Mouse (Mus musculus): ENCODE data around the gene Col23a1.
"Not testable (repeated sequence)": the region's sequence is repeated elsewhere in the genome, so short reads cannot be mapped to it uniquely, and the experiment has no call there.

Gene Col23a1

DNA sequence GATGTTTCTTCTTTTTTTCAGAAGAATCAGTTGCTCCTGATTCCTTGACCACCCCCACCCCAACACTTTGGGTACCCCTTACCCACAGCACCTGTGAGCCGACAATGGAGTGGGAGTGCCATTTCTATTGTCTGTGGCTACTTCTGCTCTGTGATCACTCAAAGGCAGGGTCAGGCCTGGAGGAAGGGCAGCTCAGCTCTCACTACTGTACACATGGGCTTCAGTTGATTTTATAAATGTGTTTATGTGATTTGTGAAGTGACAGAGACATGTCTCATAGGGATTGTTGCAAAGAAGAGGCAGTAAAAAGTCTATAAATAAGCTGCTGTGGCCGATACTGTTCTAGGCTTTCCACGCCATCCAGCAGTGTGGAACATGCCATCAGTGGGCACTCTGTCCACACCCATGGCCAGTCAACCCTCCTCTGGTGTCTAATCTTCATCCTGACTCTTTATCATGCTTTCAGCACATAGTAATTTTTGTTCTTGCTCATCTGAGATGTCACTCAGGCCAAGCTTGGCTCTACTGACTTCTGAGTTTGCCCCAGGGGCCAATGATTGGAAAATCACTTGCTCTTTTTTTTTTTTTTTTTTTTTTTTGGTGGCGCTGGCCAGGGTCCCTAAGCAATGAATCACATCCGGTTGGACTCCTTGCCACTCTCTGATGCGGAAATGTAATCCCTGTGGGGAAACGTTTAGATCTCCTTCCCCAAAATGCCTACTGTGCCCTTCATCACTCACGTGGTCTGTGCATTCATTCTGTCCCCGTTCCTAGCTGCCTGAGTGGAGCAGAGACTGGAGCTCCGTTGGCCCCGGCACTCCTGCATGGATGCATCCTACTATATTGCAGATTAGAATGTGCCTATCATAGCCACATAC, 40.4 kb downstream of the Col23a1 start:
- no peak for DNase-seq

DNA sequence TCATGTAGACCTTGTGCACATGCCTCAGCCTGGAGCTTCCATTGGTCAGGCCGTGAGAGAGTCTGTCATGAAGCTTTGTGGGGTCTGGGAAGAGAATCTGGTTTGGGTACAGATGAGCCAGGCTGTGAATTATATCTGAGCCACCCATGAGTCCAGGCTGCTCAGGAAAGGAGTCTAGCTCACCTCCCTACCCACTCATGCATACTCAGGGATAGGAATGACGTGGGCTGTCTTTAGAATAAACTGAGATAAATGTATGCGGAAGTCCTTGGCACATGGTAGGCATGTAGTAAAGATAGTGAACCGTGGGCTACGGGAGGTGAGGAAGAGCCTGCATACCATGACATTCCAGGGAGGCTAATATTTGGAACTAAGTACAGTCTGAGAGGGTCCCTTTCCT, 44.3 kb downstream of the Col23a1 start:
- no peak for DNase-seq

DNA sequence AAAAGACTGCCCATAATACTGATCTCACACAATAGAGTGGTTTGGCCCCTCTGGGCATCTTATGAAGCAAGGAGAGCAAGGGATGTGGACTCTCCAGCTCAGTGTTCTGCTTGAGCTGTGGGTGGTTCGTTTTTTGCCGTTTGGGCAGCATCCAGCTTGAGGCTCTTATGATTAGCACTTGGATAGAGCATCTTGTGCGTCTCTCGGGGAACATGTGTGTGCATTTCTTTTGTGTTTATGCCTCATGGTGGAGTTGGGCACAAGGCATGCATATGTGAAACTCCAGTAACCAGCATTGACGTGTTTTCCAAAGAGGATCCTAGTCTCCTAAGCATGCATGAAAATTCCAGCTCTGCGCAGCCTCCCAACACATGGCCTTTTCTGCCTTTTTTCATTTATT, 47.9 kb downstream of the Col23a1 start:
- no peak for DNase-seq

DNA sequence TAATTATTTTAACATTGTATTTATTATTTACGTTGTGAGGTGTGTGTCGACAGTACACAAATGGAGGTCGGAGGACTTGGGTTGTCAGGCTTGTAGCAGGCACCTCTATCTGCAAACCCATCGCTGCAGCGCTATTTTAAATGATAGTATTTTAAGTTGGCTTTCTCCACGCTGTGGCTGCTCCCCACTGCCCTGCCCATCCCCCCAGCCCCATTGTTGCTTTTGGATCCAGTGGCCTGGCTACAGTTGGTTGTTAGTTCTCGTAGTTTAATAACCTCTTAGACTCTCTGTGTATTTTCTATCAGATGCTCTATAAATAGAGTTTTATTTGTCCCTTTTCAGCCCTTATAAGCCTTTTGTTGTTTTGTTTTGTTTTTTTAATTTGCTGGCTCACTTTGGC, 48.7 kb downstream of the Col23a1 start:
- no peak for DNase-seq

DNA sequence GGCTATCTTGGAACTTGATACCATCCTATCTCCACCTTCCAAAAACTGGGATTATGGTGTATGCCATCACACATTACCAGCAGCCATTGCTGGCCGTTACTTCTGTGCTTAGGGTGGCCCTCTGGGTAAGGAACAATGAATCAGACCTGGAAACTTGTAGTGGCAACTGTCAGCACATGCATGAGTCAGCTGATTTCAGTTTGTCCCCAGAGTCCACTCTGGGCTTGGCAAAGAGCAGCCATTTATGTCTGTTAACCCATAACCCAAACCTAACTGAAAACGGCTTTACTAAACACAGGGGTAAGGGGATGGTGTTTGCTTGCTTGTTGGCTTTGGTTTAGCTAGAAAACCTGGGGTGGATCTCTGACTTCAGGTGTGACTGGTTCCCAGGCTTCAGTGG, 51.4 kb downstream of the Col23a1 start:
- no peak for DNase-seq

DNA sequence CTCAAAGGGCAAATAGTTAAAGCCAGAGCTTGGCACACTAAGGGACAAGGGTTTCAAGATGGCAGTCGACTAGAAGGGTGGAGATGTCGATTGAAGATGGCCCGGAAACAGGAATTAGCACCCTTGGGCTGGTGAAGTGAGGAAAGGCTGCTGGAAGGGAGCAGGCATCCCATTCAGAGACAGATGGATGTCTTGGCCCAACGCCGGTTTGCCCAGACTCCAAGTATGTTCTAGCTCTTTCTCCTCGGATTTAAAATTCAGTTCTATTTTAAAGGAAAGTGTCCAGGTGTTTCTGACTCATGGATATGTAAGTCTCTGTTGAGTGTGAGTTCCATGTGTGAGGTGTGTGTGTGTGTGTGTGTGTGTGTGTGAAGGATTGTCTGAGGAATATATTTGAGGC, 53.1 kb downstream of the Col23a1 start:
- DNase-seq, result peak; percentile 73 to 75

DNA sequence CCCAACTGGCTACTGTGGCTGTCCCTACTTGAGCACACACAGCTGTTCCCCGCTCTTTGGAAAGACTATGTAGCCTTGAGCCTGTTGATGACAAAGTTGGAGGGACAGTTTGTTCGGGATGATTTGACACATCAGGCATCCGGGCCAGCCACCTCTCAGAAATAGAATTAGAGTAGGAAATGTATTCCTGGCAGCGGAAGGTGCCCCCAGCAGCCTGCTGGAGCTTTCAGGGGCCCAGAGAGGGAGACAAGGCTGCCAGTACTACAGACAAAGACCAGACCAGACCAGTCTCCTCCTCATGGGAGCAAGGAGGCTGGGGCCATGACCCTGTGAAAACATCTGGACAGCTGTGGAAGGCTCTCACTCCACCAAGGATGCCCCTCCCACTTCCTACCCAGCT, 53.6 kb downstream of the Col23a1 start:
- peak in 1 of 2 experiments; percentile 17 for DNase-seq

DNA sequence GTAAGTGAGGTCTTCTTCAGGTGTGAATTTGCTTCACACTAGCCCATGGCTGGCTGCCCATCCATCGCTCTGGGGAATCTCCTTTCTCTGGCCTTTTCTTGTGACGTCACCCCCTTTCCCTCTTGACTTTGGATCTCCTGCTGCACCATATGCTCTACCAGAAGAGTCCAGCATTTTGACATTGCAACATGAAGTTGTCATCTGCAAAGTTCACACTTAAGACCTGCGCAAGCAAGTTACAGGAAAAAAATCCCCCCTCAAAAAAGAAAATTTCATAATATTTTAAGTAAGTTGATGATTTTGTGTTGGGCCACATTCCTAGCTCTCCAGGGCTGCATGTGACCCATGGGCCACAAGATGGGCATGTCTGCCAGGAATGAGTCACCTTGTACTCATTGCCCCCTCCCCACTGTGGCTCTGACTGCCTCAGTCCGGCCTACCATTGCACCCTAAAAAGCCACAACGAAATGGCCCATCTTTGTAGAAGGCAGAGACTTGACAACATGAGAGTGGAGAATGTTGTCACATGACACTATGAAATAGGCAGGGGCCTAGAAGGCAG, 54.1 kb downstream of the Col23a1 start:
- DNase-seq, result peak in 1 of 2 experiments; percentile 12

DNA sequence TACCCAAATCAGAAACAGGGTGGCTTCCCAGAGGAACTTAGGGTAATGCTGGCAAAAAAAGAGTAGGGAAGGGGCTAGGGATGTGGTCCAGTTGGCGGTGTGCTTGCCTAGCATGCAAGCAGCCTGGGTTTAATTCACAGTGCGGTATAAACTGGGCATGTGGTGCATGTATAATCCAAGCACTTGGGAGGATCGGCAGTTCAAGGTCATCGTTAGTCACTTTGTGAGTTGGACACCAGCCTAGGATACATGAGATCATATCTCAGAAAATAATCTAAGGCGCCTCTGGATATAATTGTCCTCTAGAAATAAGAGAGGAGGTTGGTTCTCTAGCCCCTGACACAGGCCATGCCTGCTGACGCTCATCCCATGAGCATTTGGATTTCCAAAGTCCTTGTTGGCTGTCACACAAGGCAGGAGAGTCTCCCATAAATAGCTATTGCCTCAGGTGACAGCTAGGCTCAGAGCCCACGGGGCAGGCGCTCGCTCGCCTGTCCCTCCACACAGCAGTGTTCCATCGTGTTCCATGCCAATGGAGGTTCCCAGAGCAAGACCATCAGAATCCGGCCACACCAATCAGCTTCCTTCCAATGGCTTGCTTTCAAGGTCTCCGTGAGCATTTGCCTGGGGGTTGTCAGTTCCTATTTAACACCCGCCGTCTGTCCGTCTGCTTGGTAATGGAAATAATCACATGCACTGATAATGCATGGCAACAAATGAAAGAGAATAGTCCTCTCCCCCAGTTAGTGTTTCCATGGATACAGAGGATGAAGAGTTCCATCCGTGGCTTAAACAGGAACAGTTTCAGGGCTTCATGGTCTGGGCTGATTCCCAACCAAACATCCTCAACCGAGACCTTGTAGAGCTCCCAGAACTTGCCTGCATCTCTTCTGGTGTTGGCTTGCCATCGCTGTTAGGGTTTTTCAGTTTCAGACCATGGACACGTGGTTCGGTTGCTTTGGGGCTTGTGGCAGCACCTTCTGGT, 56.1 kb downstream of the Col23a1 start:
- DNase-seq, result peak; percentile 32 to 43

DNA sequence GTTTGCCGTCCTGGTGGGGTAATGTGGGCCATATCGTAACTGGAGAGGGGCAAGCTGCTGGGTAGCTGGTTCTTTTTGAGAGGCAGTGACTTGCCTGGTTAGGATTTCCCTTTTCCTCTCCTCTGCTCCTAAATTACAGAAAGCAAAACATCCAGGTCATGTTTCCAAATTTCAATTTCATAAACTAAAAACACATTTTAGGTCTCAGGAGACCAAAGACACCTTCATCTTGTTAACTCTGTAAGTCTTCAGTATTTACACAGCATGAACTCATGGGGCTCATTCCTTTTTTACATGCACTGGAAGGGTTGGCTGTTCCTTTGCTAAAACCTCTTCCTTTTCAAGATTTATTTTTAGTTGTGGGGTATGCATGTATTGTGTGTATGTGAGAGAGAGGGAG, 58.0 kb downstream of the Col23a1 start:
- no peak for DNase-seq

DNA sequence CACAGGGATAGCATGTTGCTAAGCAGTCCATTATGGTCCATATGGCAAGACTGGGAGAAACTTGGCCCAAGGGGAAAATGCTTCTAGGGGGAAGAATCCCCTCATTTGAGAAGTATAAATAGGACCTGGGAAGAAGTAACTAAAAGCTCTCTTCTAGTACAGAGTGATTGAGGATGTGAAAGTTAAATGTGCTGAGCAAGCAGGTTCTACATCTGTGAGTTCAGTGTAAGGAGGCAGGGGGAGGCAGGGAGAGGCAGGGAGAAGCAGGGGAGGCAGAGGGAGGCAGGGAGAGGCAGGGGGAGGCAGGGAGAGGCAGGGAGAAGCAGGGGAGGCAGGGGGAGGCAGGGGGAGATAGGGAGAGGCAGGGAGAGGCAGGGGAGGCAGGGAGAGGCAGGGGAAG, 59.9 kb downstream of the Col23a1 start:
- DNase-seq, result no peak

DNA sequence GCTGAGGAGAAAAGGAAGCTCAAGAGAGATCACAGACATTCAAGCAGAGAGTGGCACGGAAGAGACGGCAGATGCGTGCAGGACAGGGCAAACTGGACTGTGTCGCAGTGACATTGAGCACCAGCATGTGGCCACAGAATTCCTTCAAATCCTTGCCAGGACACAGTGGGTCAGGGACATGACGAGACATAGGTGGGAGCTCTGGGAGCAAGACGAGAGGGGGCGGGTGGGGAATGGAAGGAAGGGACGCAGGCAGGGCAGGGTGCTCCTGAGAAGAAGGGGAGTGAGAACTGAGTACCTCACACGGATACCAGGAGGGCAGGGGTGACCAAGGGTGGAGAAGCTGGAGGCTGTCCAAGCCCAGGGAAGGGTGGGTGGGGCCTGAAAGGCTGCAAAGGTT, 61.4 kb downstream of the Col23a1 start:
- no peak for DNase-seq

DNA sequence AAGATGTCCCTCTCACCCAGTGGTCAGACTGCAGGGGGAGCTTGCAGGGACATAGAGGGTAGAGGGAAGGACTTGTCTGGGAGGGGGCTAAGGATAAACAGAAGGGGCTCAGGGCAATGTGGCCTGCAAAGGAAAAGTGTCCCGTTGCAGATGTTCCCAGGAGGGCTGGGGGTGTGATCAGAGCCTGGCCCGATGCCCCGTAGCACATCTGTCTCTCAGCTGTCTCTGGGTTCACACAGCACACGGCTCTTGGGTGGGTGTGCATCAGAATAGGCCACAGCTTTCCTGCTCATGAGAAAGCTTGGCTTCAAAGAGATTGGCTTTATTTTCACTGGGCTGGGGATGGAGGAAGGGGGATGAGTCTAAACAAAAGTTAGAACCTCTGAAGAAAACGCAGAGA, 62.1 kb downstream of the Col23a1 start:
- no peak for DNase-seq

DNA sequence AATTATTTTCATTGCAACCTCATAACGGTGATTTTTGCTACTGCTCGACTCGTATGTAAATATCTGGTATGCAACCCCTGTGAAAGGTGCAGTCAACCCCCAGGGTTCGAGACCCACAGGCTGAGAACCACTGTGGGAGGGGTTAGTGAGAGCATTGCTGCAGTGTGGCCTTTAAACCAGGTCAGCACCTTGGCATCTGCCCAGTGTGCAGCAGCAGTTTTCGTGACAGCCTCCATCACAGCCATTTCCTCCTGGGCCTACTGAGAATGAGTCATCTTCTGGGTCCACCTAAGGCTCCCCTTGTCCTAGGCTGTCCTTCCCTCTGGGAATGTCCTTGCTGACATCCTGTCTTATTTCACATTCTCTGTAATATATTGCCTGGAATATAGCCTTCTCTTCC, 64.0 kb downstream of the Col23a1 start:
- no peak for DNase-seq

DNA sequence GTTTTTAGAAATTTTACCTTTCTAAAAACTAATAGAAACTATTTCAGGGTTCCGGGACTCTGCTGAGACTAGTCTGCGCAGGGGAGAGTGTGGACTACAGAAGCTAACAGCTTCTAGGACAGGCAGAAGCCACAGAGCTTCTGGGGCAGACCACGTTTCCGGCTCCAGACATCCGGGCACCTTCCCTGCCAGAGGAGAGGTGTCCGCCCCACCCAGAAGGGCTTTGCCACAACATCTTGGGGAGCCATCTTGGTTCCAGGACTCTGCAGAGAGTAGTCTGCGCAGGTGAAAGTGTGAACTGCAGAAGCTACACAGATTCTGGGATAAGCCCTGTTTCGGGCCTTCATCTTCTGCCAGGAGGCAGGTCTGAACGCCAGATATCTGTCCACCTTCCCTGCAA, 69.3 kb downstream of the Col23a1 start:
- DNase-seq, result not testable (repeated sequence)

DNA sequence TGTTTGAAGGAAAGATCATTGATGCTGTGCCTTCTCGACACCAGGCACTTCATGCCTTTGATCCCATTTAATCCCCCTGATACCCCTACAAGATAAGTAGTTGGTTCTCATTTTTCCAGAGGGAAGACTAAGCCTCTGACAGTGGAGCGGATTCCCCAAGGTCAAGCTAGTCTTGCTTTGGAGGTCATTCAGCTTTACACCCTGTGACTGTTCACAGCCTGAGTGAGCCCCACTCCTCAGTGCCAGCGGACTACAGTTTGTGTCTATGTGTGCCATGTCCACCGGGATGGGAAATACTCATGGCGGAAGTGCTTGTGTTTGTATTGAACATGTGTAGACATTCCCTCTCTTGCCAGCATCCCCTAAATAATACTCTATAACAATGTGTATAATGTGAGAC, 74.6 kb downstream of the Col23a1 start:
- no peak for DNase-seq

DNA sequence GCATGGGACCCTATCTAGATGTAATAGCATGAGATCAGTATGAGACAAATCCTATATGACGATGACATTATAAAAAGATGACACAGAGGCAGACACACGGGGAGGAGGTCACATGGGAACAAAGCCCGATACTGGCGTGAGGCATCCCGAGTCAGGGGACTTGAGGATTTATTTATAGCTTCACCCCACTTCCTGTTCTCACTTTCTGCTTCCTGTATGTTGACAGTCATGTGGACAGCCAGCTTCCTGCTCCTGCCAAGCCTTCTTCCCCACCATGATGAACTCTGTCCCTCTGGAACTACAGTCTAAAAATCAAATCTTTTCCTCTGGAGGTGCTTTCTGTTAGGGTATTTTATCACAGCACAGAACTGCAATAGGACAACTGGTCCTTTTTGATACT, 77.6 kb downstream of the Col23a1 start:
- DNase-seq, result no peak

DNA sequence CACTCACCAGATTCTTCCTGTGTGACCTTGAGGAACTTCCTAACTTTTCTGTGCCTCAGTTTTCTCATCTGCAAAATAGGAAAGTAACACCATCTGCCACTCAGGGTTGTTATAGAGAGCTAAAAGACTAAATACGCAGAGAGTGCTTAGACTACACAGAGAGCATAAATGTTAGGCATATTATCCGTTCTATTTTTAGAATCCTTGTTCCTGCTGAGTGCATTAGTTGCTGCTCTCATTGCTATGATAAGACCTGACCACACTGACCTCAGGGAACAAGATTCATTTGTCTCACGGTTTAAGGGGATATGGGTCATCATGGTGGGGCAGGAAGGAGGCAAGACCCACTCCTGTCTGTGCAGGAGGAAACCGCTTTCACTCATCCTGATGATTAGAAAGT, 80.6 kb downstream of the Col23a1 start:
- no peak for DNase-seq

DNA sequence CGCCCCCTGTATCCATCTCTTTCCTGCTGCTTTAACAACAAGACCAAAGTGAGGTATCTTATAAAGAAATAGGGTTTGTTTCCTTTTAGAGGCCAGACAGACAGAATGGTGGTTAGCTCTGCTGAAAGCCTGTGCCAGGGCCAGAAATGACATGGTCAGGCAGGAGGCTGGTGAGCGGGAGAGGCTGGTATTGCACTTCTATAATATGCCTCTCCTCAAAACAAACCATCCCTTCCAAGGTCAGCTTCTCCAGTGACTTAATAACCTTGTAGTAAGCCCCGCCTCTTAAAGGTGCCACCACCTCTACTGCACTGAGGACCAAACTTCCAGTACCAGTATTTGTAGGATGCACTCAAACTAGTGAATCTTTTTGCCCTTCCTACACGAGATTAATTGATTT, 81.6 kb downstream of the Col23a1 start:
- DNase-seq, result no peak

DNA sequence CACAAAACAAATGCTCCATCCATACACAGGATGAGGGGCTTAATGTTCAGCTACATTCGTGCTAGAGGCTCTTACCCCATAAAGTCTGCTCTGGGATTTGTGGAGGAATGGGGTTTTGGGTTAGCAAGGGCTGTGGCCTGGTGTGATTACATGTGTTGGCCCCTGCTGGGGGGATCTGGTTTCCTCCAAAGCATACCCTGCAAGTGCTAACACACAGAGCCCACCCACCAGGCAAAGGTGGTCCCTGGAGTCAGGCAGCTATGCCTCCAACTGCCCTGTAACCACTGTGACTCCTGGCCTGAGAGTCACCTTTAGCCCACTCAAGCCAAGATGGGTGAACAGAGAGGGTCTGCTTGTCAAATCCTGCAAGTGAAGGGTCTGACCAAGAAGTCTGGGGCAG, 82.2 kb downstream of the Col23a1 start:
- DNase-seq, result no peak

DNA sequence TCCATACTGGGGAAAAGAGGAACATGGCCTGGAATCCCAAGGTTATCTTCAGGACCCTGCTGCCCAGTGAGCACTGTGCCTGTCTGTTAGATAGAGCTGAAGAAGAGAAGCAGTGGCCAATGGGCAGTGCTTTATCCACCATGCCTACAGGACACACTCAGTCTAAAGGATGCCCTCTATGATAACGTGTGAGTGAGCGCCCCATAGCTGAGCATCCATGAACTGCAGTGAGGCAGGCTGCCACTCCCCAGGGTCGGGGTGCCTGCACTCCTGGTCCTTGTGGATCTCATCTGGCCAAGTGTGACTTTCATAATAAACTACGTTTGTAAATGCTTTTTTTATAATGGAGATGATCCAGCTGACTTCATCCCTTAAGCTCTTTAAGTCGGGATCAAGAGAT, 87.5 kb downstream of the Col23a1 start:
- no peak for DNase-seq

DNA sequence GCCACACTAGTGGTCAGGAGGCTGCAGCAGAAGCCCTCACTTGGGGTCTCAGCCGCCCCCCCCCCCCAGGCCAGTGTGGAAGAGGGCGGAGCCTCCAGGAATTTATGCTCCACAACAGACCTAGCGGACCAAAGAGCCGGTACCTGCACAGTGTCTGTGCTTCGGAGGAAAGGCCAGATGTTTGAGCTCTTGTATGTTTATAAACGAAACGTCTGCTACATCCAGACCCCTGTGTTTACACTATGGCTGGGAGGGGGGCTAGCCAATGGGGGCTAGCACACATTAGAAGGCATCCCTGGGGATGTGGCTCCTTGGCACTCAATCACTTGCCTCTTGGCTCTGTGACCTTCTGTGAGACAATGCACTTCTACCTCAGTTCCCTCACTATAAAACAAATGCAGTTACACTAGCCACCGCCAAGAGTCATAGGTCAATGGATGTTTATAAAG, 99.2 kb downstream of the Col23a1 start:
- DNase-seq, result no peak

DNA sequence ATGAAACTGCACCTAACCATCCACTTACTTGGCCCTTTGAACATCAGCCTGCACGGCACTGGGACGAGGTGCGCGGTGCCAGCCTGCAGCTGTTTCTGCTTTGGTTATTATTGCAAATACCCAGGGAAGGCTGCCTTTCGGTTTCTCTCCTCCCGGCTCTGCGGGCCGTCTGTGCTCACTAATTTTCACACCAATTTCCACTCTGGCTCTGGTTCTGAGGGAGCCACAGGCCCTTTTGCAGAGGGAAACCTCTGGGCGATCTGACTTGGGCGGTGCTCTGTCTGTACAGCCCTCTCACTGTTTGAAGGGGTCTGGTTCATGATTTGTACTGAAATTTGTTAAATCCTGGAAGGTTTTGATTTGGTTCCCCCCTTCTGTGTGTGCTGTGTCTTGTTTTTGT, 100.0 kb downstream of the Col23a1 start:
- no peak for DNase-seq

Data from cerebellum, adult 18-20 months (tissue).